Mouse (Mus musculus) heart, embryonic 12.5 days (tissue): ENCODE measurements around the gene Abhd16b. TPM values are rescaled to one million over a fixed set of nuclear protein-coding genes. Genes with fewer than 3 reads are reported as not detected.

Experiments
- ATAC-seq: fragments of 200-750 bp; cut with Nextera tagmentation; 2 replicates; pipeline ENCODE4 v1.8.0; 2017; ENCODE audit warnings: moderate TSS enrichment, moderate library complexity; ENCODE audit not compliant: insufficient number of reproducible peaks, low FRiP score
- H3K27ac ChIP-seq: fragments of 300-500 bp; sonication (generic); 2 replicates; pipeline ENCODE4 v1.5.1; 2016; ENCODE audit warnings: mild to moderate bottlenecking, moderate library complexity; ENCODE audit not compliant: poor library complexity, severe bottlenecking
- H3K27me3 ChIP-seq: fragments of 300-500 bp; sonication (generic); replicated peaks from 2 replicates; pipeline ENCODE4 v1.6.1; 2016; ENCODE audit warnings: mild to moderate bottlenecking, moderate library complexity
- H3K36me3 ChIP-seq: fragments of 300-500 bp; sonication (generic); 2 replicates; pipeline ENCODE4 v1.6.1; 2016; ENCODE audit warnings: mild to moderate bottlenecking, moderate library complexity
- H3K4me1 ChIP-seq: fragments of 300-500 bp; sonication (generic); replicated peaks from 2 replicates; pipeline ENCODE4 v1.6.1; 2016; ENCODE audit warnings: mild to moderate bottlenecking
- H3K4me2 ChIP-seq: fragments of 300-500 bp; sonication (generic); 2 replicates; pipeline ENCODE4 v1.6.1; 2016; ENCODE audit warnings: mild to moderate bottlenecking, moderate library complexity
- H3K4me3 ChIP-seq: fragments of 300-500 bp; sonication (generic); 2 replicates; pipeline ENCODE4 v1.5.1; 2016; ENCODE audit warnings: mild to moderate bottlenecking
- H3K9ac ChIP-seq: fragments of 300-500 bp; sonication (generic); 2 replicates; pipeline ENCODE4 v1.6.1; 2016; ENCODE audit warnings: mild to moderate bottlenecking, moderate library complexity
- H3K9me3 ChIP-seq: fragments of 300-500 bp; sonication (generic); replicated peaks from 2 replicates; pipeline ENCODE4 v1.6.1; 2016; ENCODE audit warnings: mild to moderate bottlenecking, moderate library complexity
- WGBS: fragments of 180-500 bp; shearing (Covaris S2); methylation state at CpG from one replicate; pipeline ENCODE4 v1.1.7; 2016; 5-methylcytosine and 5-hydroxymethylcytosine counted together
- polyA plus RNA-seq: library from polyadenylated mRNA; unstranded; fragments of >200 nt; fragmentation: Nextera tagmentation; extraction: Ambion mirVana; gene quantifications from 2 replicates; pipeline ENCODE4 v1.2.1, GENCODE M21; 2016

The Abhd16b gene
- polyA plus RNA-seq, 1 experiment from 2014 or later: not detected

GRCm38 (mm10) chr2:181511231-181511630 is 18.2 kb downstream of the Abhd16b start:
- peaks cover 90% of the 10 kb centered on the region for H3K36me3 ChIP-seq
- H3K9ac ChIP-seq: no peak overlapping the region
- no peaks in the 10 kb centered on the region for H3K9me3 ChIP-seq
- H3K4me1 ChIP-seq: 0 out of 2 replicates have a peak, but pooled peaks cover 2% of the 10 kb centered on the region
- no peak for ATAC-seq
- no peak overlapping the region for H3K4me3 ChIP-seq
- no peak overlapping the region for H3K27ac ChIP-seq
- H3K4me2 ChIP-seq: no peak overlapping the region
- no peaks in the 10 kb centered on the region for H3K27me3 ChIP-seq
- 96% methylated on average over 8 of the region's 8 CpGs for WGBS

- Histone ChIP-seq H3K36me3 (peaks cover 37% of the 10 kb centered on the region), H3K4me3 (peak overlapping the region; percentile 91), H3K27ac (peak overlapping the region; percentile 98), H3K9ac (peak overlapping the region; percentile 97; the same call in 1 of the 2 replicates), H3K9me3 (no peaks in the 10 kb centered on the region), H3K27me3 (no peaks in the 10 kb centered on the region), H3K4me2 (peak overlapping the region; percentile 92), H3K4me1 (peaks cover 26% of the 10 kb centered on the region)
- no peak for ATAC-seq
- WGBS: 59% methylated on average over 3 of the region's 3 CpGs
Measured at GRCm38 (mm10) chr2:181519201-181519600, 26.2 kb downstream of the Abhd16b start.

GRCm38 (mm10) chr2:181520118-181520935 is 27.3 kb downstream of the Abhd16b start, which contains the start of gene Dnajc5:
TSS of gene Dnajc5 (plus strand) at chr2:181520485.
- Histone ChIP-seq H3K9ac (peak within 1 kb of the TSS; percentile 97), H3K36me3 (peaks cover 25% of the 10 kb centered on the region), H3K27me3 (no peaks in the 10 kb centered on the region), H3K4me1 (peaks cover 29% of the 10 kb centered on the region), H3K4me3 (peak within 1 kb of the TSS; percentile 91), H3K4me2 (peak within 1 kb of the TSS; percentile 92), H3K9me3 (no peaks in the 10 kb centered on the region), H3K27ac (peak within 1 kb of the TSS; percentile 98)
- ATAC-seq: peak; percentile 98
- under 1% methylated on average over 74 of the region's 74 CpGs for WGBS

- Histone ChIP-seq H3K4me2 (peak overlapping the region; percentile 92), H3K27ac (peak overlapping the region; percentile 98), H3K36me3 (peaks cover 22% of the 10 kb centered on the region), H3K9ac (peak overlapping the region; percentile 97), H3K9me3 (no peaks in the 10 kb centered on the region), H3K4me1 (peaks cover 33% of the 10 kb centered on the region), H3K4me3 (peak overlapping the region; percentile 91), H3K27me3 (no peaks in the 10 kb centered on the region)
- WGBS: 0% methylated on average over 17 of the region's 17 CpGs
- no peak for ATAC-seq
Measured at GRCm38 (mm10) chr2:181520936-181521227, 27.9 kb downstream of the Abhd16b start.

GRCm38 (mm10) chr2:181521491-181521890 is 28.5 kb downstream of the Abhd16b start:
- peaks cover 33% of the 10 kb centered on the region for H3K4me1 ChIP-seq
- H3K36me3 ChIP-seq: peaks cover 16% of the 10 kb centered on the region
- ATAC-seq: no peak
- H3K27me3 ChIP-seq: no peaks in the 10 kb centered on the region
- H3K9ac ChIP-seq: peak overlapping the region; percentile 97
- no peaks in the 10 kb centered on the region for H3K9me3 ChIP-seq
- 0 out of 2 replicates have a peak overlapping the region, but pooled peaks have one; percentile 25 for H3K27ac ChIP-seq
- peak overlapping the region; percentile 92 for H3K4me2 ChIP-seq
- 34% methylated on average over 10 of the region's 10 CpGs for WGBS
- H3K4me3 ChIP-seq: peak overlapping the region; percentile 91

GRCm38 (mm10) chr2:181522811-181523210 is 29.8 kb downstream of the Abhd16b start:
- WGBS: 65% methylated on average over 5 of the region's 5 CpGs
- no peak overlapping the region for H3K9ac ChIP-seq
- no peak overlapping the region for H3K27ac ChIP-seq
- ATAC-seq: no peak
- no peaks in the 10 kb centered on the region for H3K9me3 ChIP-seq
- no peak overlapping the region for H3K4me2 ChIP-seq
- H3K27me3 ChIP-seq: no peaks in the 10 kb centered on the region
- peaks cover 12% of the 10 kb centered on the region; the same call in 1 of the 2 replicates for H3K36me3 ChIP-seq
- H3K4me1 ChIP-seq: peaks cover 33% of the 10 kb centered on the region
- no peak overlapping the region for H3K4me3 ChIP-seq

- 81% methylated on average over 5 of the region's 5 CpGs for WGBS
- H3K36me3 ChIP-seq: peaks cover 26% of the 10 kb centered on the region
Measured at GRCm38 (mm10) chr2:181525526-181525925, 32.5 kb downstream of the Abhd16b start.

GRCm38 (mm10) chr2:181529076-181529475 is 36.1 kb downstream of the Abhd16b start:
- peaks cover 46% of the 10 kb centered on the region for H3K36me3 ChIP-seq
- no peak overlapping the region for H3K4me2 ChIP-seq
- ATAC-seq: no peak
- H3K27me3 ChIP-seq: no peaks in the 10 kb centered on the region
- H3K9me3 ChIP-seq: peaks cover 3% of the 10 kb centered on the region
- H3K4me1 ChIP-seq: peaks cover 6% of the 10 kb centered on the region; the same call in 1 of the 2 replicates
- no peak overlapping the region for H3K9ac ChIP-seq
- H3K27ac ChIP-seq: no peak overlapping the region
- H3K4me3 ChIP-seq: no peak overlapping the region
- 94% methylated on average over 1 of the region's 1 CpGs for WGBS

More at GRCm38 (mm10) chr2:181525526-181525925, 32.5 kb downstream of the Abhd16b start:
- Histone ChIP-seq H3K4me2 (no peak overlapping the region), H3K27me3 (no peaks in the 10 kb centered on the region), H3K9ac (no peak overlapping the region), H3K9me3 (peaks cover under 1% of the 10 kb centered on the region; the same call in 1 of the 2 replicates), H3K27ac (no peak overlapping the region), H3K4me3 (no peak overlapping the region), H3K4me1 (peaks cover 27% of the 10 kb centered on the region)
- ATAC-seq: no peak

- Histone ChIP-seq H3K27me3 (no peaks in the 10 kb centered on the region), H3K4me1 (peaks cover 3% of the 10 kb centered on the region), H3K27ac (no peak overlapping the region), H3K4me2 (no peak overlapping the region), H3K9ac (no peak overlapping the region), H3K9me3 (peaks cover 3% of the 10 kb centered on the region), H3K36me3 (peaks cover 41% of the 10 kb centered on the region), H3K4me3 (no peak overlapping the region)
- 94% methylated on average over 3 of the region's 3 CpGs for WGBS
- ATAC-seq: no peak
Measured at GRCm38 (mm10) chr2:181532589-181532988, 39.6 kb downstream of the Abhd16b start.

- no peaks in the 10 kb centered on the region for H3K27me3 ChIP-seq
- H3K27ac ChIP-seq: no peak overlapping the region
- no peak for ATAC-seq
- peaks cover 10% of the 10 kb centered on the region for H3K4me1 ChIP-seq
- peaks cover 15% of the 10 kb centered on the region for H3K36me3 ChIP-seq
- H3K4me2 ChIP-seq: no peak overlapping the region
- 77% methylated on average over 2 of the region's 2 CpGs for WGBS
- H3K9ac ChIP-seq: no peak overlapping the region
- H3K4me3 ChIP-seq: no peak overlapping the region
- no peaks in the 10 kb centered on the region; the same call in 1 of the 2 replicates for H3K9me3 ChIP-seq
Measured at GRCm38 (mm10) chr2:181536410-181536809, 43.4 kb downstream of the Abhd16b start.

GRCm38 (mm10) chr2:181537444-181538047 is 44.5 kb downstream of the Abhd16b start:
- Histone ChIP-seq H3K9me3 (no peaks in the 10 kb centered on the region), H3K4me3 (no peak overlapping the region), H3K9ac (peak overlapping the region; percentile 41; the same call in 1 of the 2 replicates), H3K36me3 (peaks cover 4% of the 10 kb centered on the region), H3K4me2 (peak overlapping the region; percentile 26), H3K27me3 (no peaks in the 10 kb centered on the region), H3K4me1 (peaks cover 10% of the 10 kb centered on the region), H3K27ac (peak overlapping the region; percentile 63)
- peak; percentile 76 for ATAC-seq
- WGBS: 67% methylated on average over 2 of the region's 2 CpGs
